Mouse (Mus musculus) retina, adult 2 months (tissue): ENCODE data around the gene Rps17.

Experiments used
- DNase-seq: peaks from one replicate; pipeline ENCODE4 v3.0.0-alpha.2; 2012; ENCODE audit warnings: low read depth, low spot score

Rps17 gene

GRCm38 (mm10) chr7:81335705-81336431 lies 9.2 kb downstream of the Rps17 start:
- DNase-seq: no peak

- no peak for DNase-seq
Measured at GRCm38 (mm10) chr7:81331851-81332250, 13.2 kb downstream of the Rps17 start.

GRCm38 (mm10) chr7:81330767-81331166 lies 14.3 kb downstream of the Rps17 start:
- DNase-seq: no peak

GRCm38 (mm10) chr7:81327661-81328060 lies 17.4 kb downstream of the Rps17 start:
- DNase-seq: no peak

- DNase-seq: no peak
Measured at GRCm38 (mm10) chr7:81326859-81327258, 18.2 kb downstream of the Rps17 start.

GRCm38 (mm10) chr7:81326043-81326442 lies 19.0 kb downstream of the Rps17 start:
- no peak for DNase-seq

GRCm38 (mm10) chr7:81321776-81322175 lies 23.3 kb downstream of the Rps17 start:
- DNase-seq: no peak

GRCm38 (mm10) chr7:81319749-81320148 lies 25.3 kb downstream of the Rps17 start:
- no peak for DNase-seq

- DNase-seq: no peak
Measured at GRCm38 (mm10) chr7:81315583-81315982, 29.5 kb downstream of the Rps17 start.

- no peak for DNase-seq
Measured at GRCm38 (mm10) chr7:81311581-81311980, 33.5 kb downstream of the Rps17 start.

- DNase-seq: no peak
Measured at GRCm38 (mm10) chr7:81311130-81311529, 33.9 kb downstream of the Rps17 start.

- DNase-seq: no peak
Measured at GRCm38 (mm10) chr7:81309247-81309646, 35.8 kb downstream of the Rps17 start.

GRCm38 (mm10) chr7:81307735-81308134 lies 37.3 kb downstream of the Rps17 start:
- DNase-seq: no peak

- DNase-seq: no peak
Measured at GRCm38 (mm10) chr7:81304675-81305074, 40.4 kb downstream of the Rps17 start.

- DNase-seq: no peak
Measured at GRCm38 (mm10) chr7:81304100-81304499, 41.0 kb downstream of the Rps17 start.

- no peak for DNase-seq
Measured at GRCm38 (mm10) chr7:81303682-81304081, 41.4 kb downstream of the Rps17 start.

- DNase-seq: no peak
Measured at GRCm38 (mm10) chr7:81301323-81301722, 43.7 kb downstream of the Rps17 start.

GRCm38 (mm10) chr7:81298206-81298605 lies 46.8 kb downstream of the Rps17 start:
- no peak for DNase-seq

- no peak for DNase-seq
Measured at GRCm38 (mm10) chr7:81295169-81295568, 49.9 kb downstream of the Rps17 start.
